Mouse (Mus musculus) spleen, adult 18-20 months (tissue): ENCODE measurements around the gene Pld4.
A peak's percentile ranks its signal among the peaks of the same experiment; 100 is the strongest.

ENCODE experiments used
- DNase-seq, 2 experiments: peaks; one replicate each; pipeline ENCODE4 v3.0.0; 2022; ENCODE audit warnings: mixed read lengths in 2 of 2

Pld4 gene

GRCm38 (mm10) chr12:112801864-112802846, 41.7 kb downstream of the Pld4 start, which contains the start of gene Ahnak2:
Gene Ahnak2 (minus strand): TSS chr12:112802657.
- DNase-seq = no peak

GRCm38 (mm10) chr12:112802917-112803316, 42.5 kb downstream of the Pld4 start:
- DNase-seq = no peak

GRCm38 (mm10) chr12:112804046-112804445, 43.6 kb downstream of the Pld4 start:
- no peak for DNase-seq

- no peak for DNase-seq
Measured at GRCm38 (mm10) chr12:112806044-112806443, 45.6 kb downstream of the Pld4 start.

GRCm38 (mm10) chr12:112807796-112808195, 47.3 kb downstream of the Pld4 start:
- DNase-seq = no peak

GRCm38 (mm10) chr12:112808212-112808586, 47.7 kb downstream of the Pld4 start:
- no peak for DNase-seq

- DNase-seq = peak; percentile 79 to 86
Measured at GRCm38 (mm10) chr12:112808587-112809364, 48.3 kb downstream of the Pld4 start, which contains the start of gene Clba1. Gene Clba1 (plus strand): TSS chr12:112808937.

GRCm38 (mm10) chr12:112809641-112810040, 49.2 kb downstream of the Pld4 start:
- no peak for DNase-seq

- no peak for DNase-seq
Measured at GRCm38 (mm10) chr12:112810092-112810885, 49.8 kb downstream of the Pld4 start.

GRCm38 (mm10) chr12:112813370-112813769, 52.9 kb downstream of the Pld4 start:
- no peak for DNase-seq

GRCm38 (mm10) chr12:112814682-112815470, 54.4 kb downstream of the Pld4 start:
- DNase-seq = peak in 1 of 2 experiments; percentile 1

- peak; percentile 42 to 62 for DNase-seq
Measured at GRCm38 (mm10) chr12:112816294-112816693, 55.8 kb downstream of the Pld4 start.

- DNase-seq = peak in 1 of 2 experiments; percentile 1
Measured at GRCm38 (mm10) chr12:112816866-112817265, 56.4 kb downstream of the Pld4 start.
